Mouse (Mus musculus) ES-CJ7 (cell line): ENCODE measurements at regions not wholly inside any gene's neighbourhood (a gene's known extent, or its start where the extent isn't known, plus 50 kb on each side); places are given as distances from the start of the nearest gene placed in this dataset.
A peak's percentile ranks its signal among the peaks of the same experiment; 100 is the strongest.

Source experiments
- DNase-seq: peaks from one replicate; pipeline ENCODE4 v3.0.0; 2011; ENCODE audit warnings: low read depth, low spot score

- no peak for DNase-seq
These were observed 59.7 kb upstream of the Tbx20 start for GRCm38 (mm10) chr9:24833766-24834165.

DNA sequence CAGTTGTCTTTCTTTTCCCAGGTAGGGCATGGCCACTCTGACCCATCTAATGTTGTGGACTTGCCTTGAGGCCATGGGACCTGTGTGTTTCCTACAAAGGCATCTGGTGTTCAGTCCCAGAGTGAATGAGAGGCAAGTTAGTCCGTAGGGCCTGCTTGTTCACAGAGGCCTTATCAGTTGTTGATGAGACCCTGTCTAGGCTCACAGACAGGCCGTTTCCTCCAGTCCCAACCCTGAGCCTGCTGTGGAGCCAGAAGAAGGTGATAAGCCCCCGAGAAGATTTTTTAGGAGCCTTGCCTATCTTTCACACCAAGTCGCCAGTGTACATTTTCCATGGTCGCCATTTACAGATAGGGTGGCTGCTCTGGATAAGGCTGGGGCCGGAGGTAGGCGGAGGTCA lies 74.1 kb upstream of the Tbx20 start:
- DNase-seq: no peak

DNA sequence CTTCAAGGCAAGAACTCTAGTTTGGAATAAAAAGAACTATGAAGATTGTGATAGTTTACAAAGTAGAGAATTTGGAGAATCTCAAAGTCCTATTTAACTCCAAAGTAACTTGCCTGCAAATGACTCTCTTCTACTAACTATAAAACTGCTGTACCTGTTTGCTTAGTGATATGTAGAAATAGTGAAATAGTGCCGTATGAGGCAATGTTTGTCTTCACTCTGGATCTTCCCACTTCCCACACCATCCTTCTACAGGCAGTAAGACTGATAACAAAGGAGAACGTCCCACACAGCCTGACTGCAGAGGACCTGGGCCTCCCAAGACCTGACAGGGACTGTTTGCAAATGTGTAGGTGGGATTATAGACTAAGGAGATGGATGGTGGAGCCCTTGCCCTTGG lies 85.4 kb upstream of the Tbx20 start:
- no peak for DNase-seq

- DNase-seq: no peak
These were observed 92.5 kb upstream of the Tbx20 start for GRCm38 (mm10) chr9:24866390-24867173.

GRCm38 (mm10) chr9:24868746-24869145 lies 94.6 kb upstream of the Tbx20 start:
- no peak for DNase-seq

GRCm38 (mm10) chr9:24874434-24875143 lies 100.5 kb upstream of the Tbx20 start:
- no peak for DNase-seq

DNA sequence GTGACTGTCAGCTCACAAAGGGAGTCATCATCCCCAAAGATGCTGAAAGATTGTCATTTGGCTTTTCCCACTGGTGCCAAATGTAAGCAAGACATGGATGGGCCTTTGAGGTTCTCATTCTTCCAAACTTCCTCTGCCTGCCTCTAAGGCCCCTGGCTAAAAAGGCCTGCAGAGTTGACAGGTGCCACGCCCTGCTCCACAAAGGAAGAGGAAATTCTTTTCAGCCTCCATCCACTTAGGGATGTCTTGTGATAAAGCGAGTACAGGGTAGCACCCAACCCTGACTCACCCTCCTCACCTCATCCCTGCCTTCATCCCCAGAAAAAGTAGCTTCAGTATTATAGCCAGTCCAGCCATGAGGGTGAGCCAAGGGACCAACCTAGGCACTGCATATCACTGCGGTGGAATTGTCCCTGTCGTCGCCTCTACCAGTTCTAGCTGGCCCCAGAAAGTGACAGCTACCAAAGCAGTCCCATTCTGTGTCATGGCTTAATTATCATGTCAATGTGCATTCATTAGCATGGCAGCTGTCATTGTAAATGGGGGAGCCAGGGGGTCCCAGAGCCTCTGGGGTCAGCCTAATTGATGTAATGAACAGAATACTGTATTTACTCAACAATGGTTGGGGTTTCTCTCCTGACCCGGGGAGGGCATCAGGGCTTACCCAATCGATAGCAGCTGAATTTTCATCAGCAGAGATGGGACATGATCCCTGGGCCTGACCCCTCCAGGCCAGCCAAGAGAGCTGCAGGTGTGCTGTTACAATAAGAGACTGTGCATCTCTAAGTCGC lies 104.5 kb upstream of the Tbx20 start:
- DNase-seq: peak; percentile 64

DNA sequence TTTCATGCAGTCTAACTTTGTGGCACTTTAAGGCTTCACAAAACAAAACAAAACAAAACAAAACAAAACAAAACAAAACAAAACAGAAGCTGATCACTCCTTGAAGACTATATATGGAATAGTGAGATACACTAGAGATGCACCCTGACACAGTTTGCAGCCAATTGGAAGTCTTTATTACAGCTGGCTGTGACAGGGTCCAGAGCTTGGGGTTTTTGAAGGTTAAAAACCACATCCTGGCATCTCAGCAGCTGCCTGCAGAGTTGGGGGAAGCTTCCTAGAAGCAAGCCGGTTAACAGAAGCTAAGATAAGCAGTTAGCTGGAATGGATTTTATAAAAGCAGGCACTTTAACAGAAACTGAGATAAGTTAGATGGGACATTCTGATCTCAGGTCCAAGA lies 105.6 kb upstream of the Tbx20 start:
- DNase-seq: no peak

DNA sequence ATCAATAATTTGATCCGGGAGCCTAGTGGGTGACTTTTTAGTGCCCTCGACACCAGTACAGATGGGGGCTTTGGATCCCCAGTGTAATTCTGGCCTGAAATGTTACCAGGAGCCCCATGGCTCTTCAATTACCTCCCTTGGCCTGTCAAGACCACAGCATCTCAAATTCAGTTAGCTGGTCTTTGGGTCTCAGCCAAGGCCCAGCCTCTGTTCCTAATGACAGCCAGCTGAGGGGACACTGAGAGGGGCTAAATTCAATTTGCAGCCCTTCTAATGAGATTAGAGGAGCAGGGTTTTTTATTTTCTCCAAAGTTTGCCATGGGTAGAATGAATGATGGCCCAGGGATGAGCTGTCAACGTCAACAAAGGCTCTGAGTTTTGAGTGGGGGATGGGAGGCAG lies 109.9 kb upstream of the Tbx20 start:
- DNase-seq: no peak

GRCm38 (mm10) chr9:24888282-24888681 lies 114.2 kb upstream of the Tbx20 start:
- DNase-seq: no peak

GRCm38 (mm10) chr9:24896498-24897261 lies 122.6 kb upstream of the Tbx20 start:
- DNase-seq: no peak

DNA sequence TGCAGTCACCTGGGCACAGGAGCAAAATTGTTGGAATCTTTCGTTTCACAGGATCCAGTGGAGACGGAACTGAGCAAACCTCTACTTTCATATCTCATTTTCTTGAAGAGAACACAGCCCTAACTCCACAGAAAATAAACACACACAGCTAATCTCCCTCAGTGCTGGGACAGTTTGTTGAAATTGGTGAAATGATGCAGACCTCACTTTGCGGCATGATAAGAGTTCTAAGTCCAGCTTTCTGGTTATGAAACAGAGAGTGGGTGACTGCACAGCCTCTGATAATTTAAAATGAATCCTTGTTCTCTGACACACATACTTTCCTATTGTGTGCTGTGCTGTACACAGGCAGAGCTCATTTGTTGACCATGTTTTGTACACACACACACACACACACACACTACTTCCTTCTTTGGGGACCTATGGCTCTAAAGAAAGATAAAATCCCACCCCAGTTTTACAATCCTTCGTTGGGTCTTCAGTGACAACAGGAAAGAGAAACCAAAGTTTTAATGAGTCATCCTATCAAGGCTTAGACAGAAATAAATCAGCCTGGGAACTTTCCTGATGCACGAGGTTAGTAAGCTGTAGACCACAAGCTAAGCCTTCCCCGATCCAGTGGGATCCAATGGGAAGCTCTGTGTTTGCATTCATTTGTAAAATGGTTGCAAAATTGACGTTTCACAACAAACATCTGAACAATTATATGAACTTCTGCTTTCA lies 125.3 kb upstream of the Tbx20 start:
- no peak for DNase-seq

DNA sequence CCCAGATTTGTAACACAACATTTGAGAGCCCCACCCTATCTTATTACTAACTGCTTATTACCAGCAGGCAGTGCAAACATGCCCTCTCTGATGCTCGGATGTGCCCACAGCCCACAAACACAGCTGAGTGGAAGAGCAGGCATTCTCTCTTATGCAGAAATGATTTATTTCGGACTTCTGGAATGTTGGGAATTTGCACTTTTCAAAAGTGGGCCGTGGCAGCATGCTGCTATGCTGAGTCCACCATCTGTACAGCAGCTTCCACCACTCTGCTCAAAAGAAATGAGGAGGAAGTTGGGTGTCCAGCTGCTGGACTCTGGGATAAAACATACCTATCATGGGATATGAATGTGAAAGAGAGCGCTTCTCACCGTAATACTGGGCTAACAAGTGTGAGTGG lies 129.6 kb upstream of the Tbx20 start:
- DNase-seq: no peak

GRCm38 (mm10) chr9:24909086-24909979 lies 135.2 kb upstream of the Tbx20 start:
- DNase-seq: no peak

DNA sequence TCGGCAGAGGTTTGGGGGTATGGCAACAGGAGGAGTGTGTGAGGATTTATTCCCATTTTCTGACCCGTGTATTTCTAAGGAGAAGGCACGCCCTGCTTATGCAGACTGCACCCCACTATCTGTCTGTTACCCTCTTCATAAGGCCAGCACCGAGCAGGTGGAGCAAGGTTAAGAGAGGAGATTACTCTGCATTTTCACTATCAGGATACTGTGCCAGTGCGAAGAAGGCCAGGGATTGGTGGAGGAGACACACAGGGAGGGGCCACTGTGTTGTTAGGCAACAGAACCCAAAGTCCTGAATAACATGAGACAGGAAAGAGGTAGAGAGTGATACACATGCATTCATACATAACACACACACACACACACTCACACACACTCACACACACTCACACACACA lies 136.6 kb upstream of the Tbx20 start:
- no peak for DNase-seq

DNA sequence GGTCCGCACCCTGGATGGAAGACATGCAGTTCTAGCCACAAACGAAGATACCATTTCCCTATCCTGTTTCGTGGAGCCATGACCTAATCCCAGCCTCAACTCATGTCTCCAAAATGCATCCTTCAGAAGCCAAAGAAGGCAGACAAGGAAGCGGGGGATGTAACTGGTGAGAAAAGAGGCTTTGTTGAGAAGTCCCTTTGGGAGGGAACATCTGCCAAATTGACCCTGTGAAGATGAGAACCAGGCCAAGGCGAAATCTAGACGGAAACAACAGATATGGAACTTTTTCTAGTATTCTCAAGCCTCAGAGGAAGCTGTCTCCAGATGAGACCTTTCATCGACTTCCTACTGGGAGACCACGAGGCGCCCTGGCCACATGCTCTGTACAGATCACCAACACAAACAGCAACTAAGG lies 145.9 kb upstream of the Tbx20 start:
- no peak for DNase-seq

DNA sequence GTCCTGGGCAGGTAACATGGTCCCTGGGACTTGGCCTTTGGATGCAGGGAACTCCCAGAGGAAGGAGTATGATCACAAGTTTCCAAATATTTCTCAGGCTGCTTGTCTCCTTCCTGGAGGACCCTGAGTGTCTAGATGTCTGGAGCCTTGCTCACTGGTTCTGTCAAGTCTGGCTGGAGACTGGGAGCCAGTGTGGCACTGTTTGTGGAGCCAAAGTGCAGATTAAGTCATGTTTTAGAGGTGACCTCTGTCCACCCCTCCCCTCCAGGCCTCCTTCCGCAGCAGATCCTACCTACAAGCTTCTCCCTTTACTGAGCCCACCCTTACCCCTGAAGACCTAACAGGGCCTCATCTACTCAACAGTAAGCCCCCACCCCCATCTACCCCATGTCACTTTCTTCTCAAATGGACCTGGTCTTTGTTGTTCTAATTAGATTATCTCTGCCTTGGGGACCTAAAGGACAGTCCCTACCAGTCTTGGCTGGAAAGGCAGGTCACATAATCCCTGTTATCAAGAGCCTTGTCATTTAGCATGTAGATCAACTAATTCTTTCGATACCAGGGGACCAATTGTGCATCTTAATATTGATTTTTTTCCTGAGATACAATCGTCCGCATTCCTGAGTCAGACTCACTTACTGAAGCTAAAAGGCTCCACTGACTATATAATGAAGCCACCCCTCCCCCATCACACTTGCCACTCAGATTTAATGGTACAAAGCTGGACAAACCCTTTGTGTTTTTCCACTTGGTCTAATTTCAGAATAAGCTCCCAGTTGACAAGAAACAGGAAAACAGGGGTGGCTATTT lies 148.2 kb upstream of the Tbx20 start:
- no peak for DNase-seq

DNA sequence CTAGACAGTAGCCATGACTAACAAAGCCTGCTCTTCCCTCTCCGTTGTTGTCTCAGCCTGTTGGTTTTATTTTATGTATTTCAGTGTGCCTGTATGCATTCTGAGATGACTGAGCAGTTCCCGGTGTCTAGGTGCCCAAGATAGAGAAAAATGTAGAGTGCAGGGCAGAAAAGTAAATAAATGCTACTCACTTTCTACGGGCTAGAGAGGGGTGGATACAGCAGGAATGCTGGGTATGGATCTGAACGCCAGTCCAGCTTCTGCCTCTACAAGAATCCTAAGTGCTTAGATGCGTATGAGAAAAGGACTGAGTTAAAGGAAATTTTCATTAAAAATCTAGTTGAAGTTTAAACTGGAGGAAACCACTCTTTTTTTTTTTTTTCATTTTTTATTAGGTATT lies 149.4 kb upstream of the Tbx20 start:
- no peak for DNase-seq

GRCm38 (mm10) chr9:24937731-24938130 lies 151.5 kb upstream of the Gm10181 start:
- peak; percentile 20 for DNase-seq
